In the genomic region with DNA sequence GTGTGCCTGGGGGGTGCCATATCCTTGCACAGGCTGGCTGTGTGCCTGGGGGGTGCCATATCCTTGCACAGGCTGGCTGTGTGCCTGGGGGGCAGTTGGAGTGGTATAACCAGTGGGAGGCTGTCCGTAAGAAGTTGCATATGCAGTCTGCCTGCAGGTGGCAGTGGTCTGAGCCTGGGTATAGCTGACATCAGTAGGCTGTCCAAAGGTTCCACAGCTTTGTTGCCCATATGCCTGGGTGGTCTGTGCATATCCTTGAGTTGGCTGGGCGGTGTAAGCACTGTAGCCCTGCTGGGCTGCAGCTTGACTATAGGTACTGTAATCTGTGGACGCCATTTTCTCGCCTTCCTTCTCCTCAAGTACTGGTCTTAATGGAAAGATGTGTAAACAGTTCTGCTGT, we compare ENCODE assay signal across 33 mouse cellular contexts. TPM values are rescaled to one million over a fixed set of nuclear protein-coding genes. Genes with fewer than 3 reads are reported as not detected.
A peak's percentile ranks its signal among the peaks of the same experiment; 100 is the strongest.
DNase-seq lines count a peak whose midpoint lies in the region; ATAC-seq and TF ChIP-seq lines count a peak whose summit lies in the region.
"Not testable (repeated sequence)": the region's sequence is repeated elsewhere in the genome, so short reads cannot be mapped to it uniquely, and the experiment has no call there.
"Had no signal": no experiment of that assay in that cellular context is flagged by ENCODE, and none has a peak within 500 bp of the region (broad histone marks: within the 10 kb centered on the region; RNA-seq: fewer than 3 reads in every experiment).

No protein-coding gene starts in this region.

- H3K9me3 ChIP-seq in MEL (replicated peaks; ENCODE audit: insufficient read depth, low read length); liver, embryonic 14.5 days (ENCODE audit: control insufficient read depth, low read length): not testable (repeated sequence)

- not testable (repeated sequence) for TF ChIP-seq POLR2A in MEL (IDR thresholded peaks at IDR 0.05; ENCODE audit: control insufficient read depth in 1 of 2, insufficient read depth in 1 of 2, low read depth in 1 of 2, low read length in 2 of 2, poor library complexity in 1 of 2); cerebellum, adult 2 months (IDR thresholded peaks at IDR 0.05; ENCODE audit: borderline replicate concordance, insufficient read depth, low read length); kidney, adult 2 months (IDR thresholded peaks at IDR 0.05; ENCODE audit: low read depth, low read length)

- not testable (repeated sequence) for TF ChIP-seq RAD21 in MEL (IDR thresholded peaks at IDR 0.05; ENCODE audit: low read depth, low read length)

- peak; percentile 63 for ATAC-seq in frontal cortex, adult (ENCODE audit: low TSS enrichment)
- not testable (repeated sequence) for ATAC-seq in liver, embryonic 14.5 days (ENCODE audit: insufficient read depth)

- H3K4me3 ChIP-seq in MEL (ENCODE audit: control insufficient read depth in 1 of 2, insufficient read depth in 1 of 2, low read depth in 2 of 2, low read length in 2 of 2); cerebellum, adult 2 months (replicated peaks; ENCODE audit: insufficient read depth, low read depth, low read length); kidney, adult 2 months (ENCODE audit: insufficient read depth, low read depth, low read length); liver, embryonic 14.5 days (ENCODE audit: insufficient read depth in 1 of 2, low read depth in 2 of 2, low read length in 2 of 2): not testable (repeated sequence)

- H3K79me2 ChIP-seq in MEL (ENCODE audit: control insufficient read depth, insufficient read depth, low read length, poor library complexity) = not testable (repeated sequence)

- not testable (repeated sequence) for H3K4me1 ChIP-seq in MEL (ENCODE audit: control insufficient read depth in 1 of 2, insufficient read depth in 2 of 2, low read length in 2 of 2); cerebellum, adult 2 months (ENCODE audit: control insufficient read depth, insufficient read depth, low read length); kidney, adult 2 months (ENCODE audit: control insufficient read depth, insufficient read depth, low read length); liver, embryonic 14.5 days (replicated peaks; ENCODE audit: control insufficient read depth in 2 of 2, insufficient read depth in 2 of 2, low read length in 1 of 2)

- 79% methylated on average over 4 of the region's 4 CpGs for WGBS in cerebellum, adult 2 months
- 93% methylated on average over 4 of the region's 4 CpGs for WGBS in kidney, adult 2 months
- WGBS in liver, embryonic 14.5 days (ENCODE audit: insufficient replicate concordance) = 73% methylated on average over 4 of the region's 4 CpGs

- H3K27ac ChIP-seq in MEL (ENCODE audit: control insufficient read depth, low read depth, low read length); cerebellum, adult 2 months (ENCODE audit: insufficient read depth, low read length); kidney, adult 2 months (ENCODE audit: insufficient read depth, low read depth, low read length); liver, embryonic 14.5 days: not testable (repeated sequence)

- H3K27me3 ChIP-seq in MEL (ENCODE audit: control insufficient read depth in 1 of 2, insufficient read depth in 2 of 2, low read length in 2 of 2); cerebellum, adult 2 months (ENCODE audit: control insufficient read depth, insufficient read depth, low read length); kidney, adult 2 months (replicated peaks; ENCODE audit: control insufficient read depth, insufficient read depth, low read length); liver, embryonic 14.5 days (ENCODE audit: control insufficient read depth, insufficient read depth, low read length): not testable (repeated sequence)

- DNase-seq in A20 (ENCODE audit: low read depth, low spot score) (peak; percentile 29), MEL (ENCODE audit: low read depth, low spot score) (peak; percentile 13)
- DNase-seq in cerebellum, adult 2 months; kidney, adult 2 months; liver, embryonic 14.5 days (ENCODE audit: low read depth in 3 of 3, low spot score in 3 of 3): not testable (repeated sequence)
- peak; percentile 19 for DNase-seq in lung, postnatal 36 days
- peak; percentile 4 for DNase-seq in retina, postnatal 1 day

- TF ChIP-seq EP300 in MEL (IDR thresholded peaks at IDR 0.05; ENCODE audit: low read depth in 1 of 2, low read length in 2 of 2); liver, embryonic 14.5 days (IDR thresholded peaks at IDR 0.05; ENCODE audit: low read depth): not testable (repeated sequence)

- TF ChIP-seq CTCF in MEL (IDR thresholded peaks at IDR 0.05 in 2 of 3, conservative IDR thresholded peaks at IDR 0.05 in 1 of 3; ENCODE audit: control insufficient read depth in 1 of 3, insufficient read depth in 1 of 3, low read depth in 2 of 3, low read length in 3 of 3, poor library complexity in 1 of 3, severe bottlenecking in 1 of 3) = 0 out of 6 replicates have a peak, but pooled peaks of 1 of the 3 experiments have one; percentile 3
- peak; percentile 29; the same call in 1 of the 2 replicates for TF ChIP-seq CTCF in cerebellum, adult 2 months (IDR thresholded peaks at IDR 0.05; ENCODE audit: borderline replicate concordance, insufficient read depth, low read depth, low read length)
- TF ChIP-seq CTCF in kidney, adult 2 months (conservative IDR thresholded peaks at IDR 0.05; ENCODE audit: insufficient read depth, insufficient read length, low read depth, low read length) = peak; percentile 36; the same call in 1 of the 2 replicates
- peak; percentile 36 for TF ChIP-seq CTCF in liver, embryonic 14.5 days (IDR thresholded peaks at IDR 0.05; ENCODE audit: low read depth)

- not testable (repeated sequence) for H3K36me3 ChIP-seq in MEL (ENCODE audit: control insufficient read depth in 1 of 2, insufficient read depth in 2 of 2, low read length in 2 of 2); kidney, adult 2 months (ENCODE audit: control insufficient read depth, insufficient read depth, low read length); liver, embryonic 14.5 days (replicated peaks; ENCODE audit: control insufficient read depth, insufficient read depth, low read depth)

- H3K9ac ChIP-seq in MEL (ENCODE audit: control insufficient read depth, low read depth, low read length, poor library complexity, severe bottlenecking); liver, embryonic 14.5 days (replicated peaks): not testable (repeated sequence)

- H3K4me2 ChIP-seq in liver, embryonic 14.5 days (ENCODE audit: low read depth) = not testable (repeated sequence)

TF ChIP-seq in MEL, 35 proteins besides CTCF, POLR2A, EP300 and RAD21:
- 0 out of 2 replicates have a peak, but pooled peaks have one; percentile 18 for TF ChIP-seq SMC3 (IDR thresholded peaks at IDR 0.05; ENCODE audit: low read depth, low read length)

RNA-seq across cellular contexts. Expression of a gene that starts 15.2 kb away (rescaled TPM):
- total RNA-seq in MEL (2012; rRNA removed) = not detected in 2 replicates
- polyA plus RNA-seq in MEL (2012; ENCODE audit: insufficient read depth in 1 of 2, insufficient read length in 2 of 2, low read depth in 1 of 2, low replicate concordance in 2 of 2, missing spikeins in 1 of 2) = not detected
- polyA plus RNA-seq in cerebellum, adult 2 months (2012; rRNA removed) = not detected in 2 replicates
- polyA plus RNA-seq in kidney, adult 2 months (2012; rRNA removed) = not detected in 2 replicates
- not detected in 2 replicates for polyA plus RNA-seq in liver, embryonic 14.5 days (2012; rRNA removed)
- polyA plus RNA-seq in liver, embryonic 14.5 days (2014; fragmentation: Nextera tagmentation; extraction: Ambion mirVana) = not detected in 2 replicates
- total RNA-seq: adrenal gland, postnatal 10 days; gastrocnemius, adult 18-20 months; gastrocnemius, postnatal 25 days; heart, postnatal 4 days; layer of hippocampus, postnatal 36 days; left cerebral cortex, postnatal 4 days had no signal
- polyA plus RNA-seq: C2C12; cortical plate, adult 2 months; embryonic facial prominence, embryonic 14.5 days; erythroblast, embryonic 14.5 days; forebrain, embryonic 11.5 days; frontal cortex, adult 2 months; heart, embryonic 11.5 days; heart, embryonic 16.5 days; hindbrain, embryonic 13.5 days; kidney, embryonic 16.5 days; limb, embryonic 14.5 days; liver, embryonic 13.5 days; lung, embryonic 16.5 days; macrophage; midbrain, embryonic 14.5 days; neural tube, embryonic 11.5 days; spleen, adult 2 months; testis, adult 2 months; thymus, postnatal 0 days had no signal

RNA-seq across cellular contexts. Expression of a gene that starts 38.6 kb away (rescaled TPM):
- 6.2 and 6.4 TPM in 2 replicates for total RNA-seq in MEL (2012; rRNA removed)
- 1 to 10 TPM in 1 of 2 experiments, not detected in 1; 8.2 TPM for polyA plus RNA-seq in MEL (2012; ENCODE audit: insufficient read depth in 1 of 2, insufficient read length in 2 of 2, low read depth in 1 of 2, low replicate concordance in 2 of 2, missing spikeins in 1 of 2)
- polyA plus RNA-seq in cerebellum, adult 2 months (2012; rRNA removed) = 30.9 and 31.4 TPM in 2 replicates
- 5.4 and 8.5 TPM in 2 replicates for polyA plus RNA-seq in kidney, adult 2 months (2012; rRNA removed)
- polyA plus RNA-seq in liver, embryonic 14.5 days (2012; rRNA removed) = 1.8 and 3.0 TPM in 2 replicates
- polyA plus RNA-seq in liver, embryonic 14.5 days (2014; fragmentation: Nextera tagmentation; extraction: Ambion mirVana) = 2.8 and 4.0 TPM in 2 replicates

RNA-seq across cellular contexts. Expression of a gene that starts 45.4 kb away (rescaled TPM):
- 0.12 and 0.13 TPM in 2 replicates for total RNA-seq in MEL (2012; rRNA removed)
- polyA plus RNA-seq in MEL (2012; ENCODE audit: insufficient read depth in 1 of 2, insufficient read length in 2 of 2, low read depth in 1 of 2, low replicate concordance in 2 of 2, missing spikeins in 1 of 2) = under 1 TPM in 1 of 2 experiments, not detected in 1; 0.17 TPM
- 0.05 TPM in 2 replicates for polyA plus RNA-seq in cerebellum, adult 2 months (2012; rRNA removed)
- 27.7 and 29.6 TPM in 2 replicates for polyA plus RNA-seq in kidney, adult 2 months (2012; rRNA removed)
- 0.01 TPM in 1 of 2 replicates, not detected in the other for polyA plus RNA-seq in liver, embryonic 14.5 days (2012; rRNA removed)
- 0.10 TPM in 1 of 2 replicates, not detected in the other for polyA plus RNA-seq in liver, embryonic 14.5 days (2014; fragmentation: Nextera tagmentation; extraction: Ambion mirVana)
- total RNA-seq: layer of hippocampus, postnatal 36 days; left cerebral cortex, postnatal 4 days had no signal
- polyA plus RNA-seq: C2C12; embryonic facial prominence, embryonic 14.5 days; erythroblast, embryonic 14.5 days; forebrain, embryonic 11.5 days; heart, embryonic 16.5 days; hindbrain, embryonic 13.5 days; liver, embryonic 13.5 days; lung, embryonic 16.5 days; macrophage; midbrain, embryonic 14.5 days; neural tube, embryonic 11.5 days; spleen, adult 2 months; testis, adult 2 months had no signal

Comparison
In these comparisons a context has a peak if more than half of its experiments do, and no peak if none do; other contexts are left out.
1. RNA of a gene that starts 45.4 kb away (polyA plus RNA-seq): 27.7 to 29.6 TPM in kidney, adult 2 months; 0.17 TPM in MEL, 0.01 to 0.10 TPM in liver, embryonic 14.5 days and 0.05 TPM in cerebellum, adult 2 months; every median in the first group is over 10 times any median in the second.